Mouse (Mus musculus): ENCODE data around the gene Lgr6.

Lgr6 gene

GRCm38 (mm10) chr1:135016907-135017655 lies 88.0 kb downstream of the Lgr6 start:
- DNase-seq (ENCODE audit: low spot score in 2 of 2): no peak

GRCm38 (mm10) chr1:135014921-135015445 lies 90.1 kb downstream of the Lgr6 start:
- no peak for DNase-seq (ENCODE audit: low spot score in 2 of 2)

GRCm38 (mm10) chr1:135012472-135012871 lies 92.6 kb downstream of the Lgr6 start:
- DNase-seq (ENCODE audit: low spot score in 2 of 2): no peak

- DNase-seq (ENCODE audit: low spot score in 2 of 2): no peak
Observed at GRCm38 (mm10) chr1:135011912-135012311, 93.2 kb downstream of the Lgr6 start.

- DNase-seq (ENCODE audit: low spot score in 2 of 2): no peak
Observed at GRCm38 (mm10) chr1:135009833-135010232, 95.2 kb downstream of the Lgr6 start.

- no peak for DNase-seq (ENCODE audit: low spot score in 2 of 2)
Observed at GRCm38 (mm10) chr1:135005696-135006095, 99.4 kb downstream of the Lgr6 start.

- no peak for DNase-seq (ENCODE audit: low spot score in 2 of 2)
Observed at GRCm38 (mm10) chr1:135003346-135003745, 101.7 kb downstream of the Lgr6 start.

- peak in 1 of 2 experiments; percentile 25 for DNase-seq (ENCODE audit: low spot score in 2 of 2)
Observed at GRCm38 (mm10) chr1:135000527-135000926, 104.5 kb downstream of the Lgr6 start.

- DNase-seq (ENCODE audit: low spot score in 2 of 2): no peak
Observed at GRCm38 (mm10) chr1:134998231-134998630, 106.8 kb downstream of the Lgr6 start.

GRCm38 (mm10) chr1:134997568-134997967 lies 107.5 kb downstream of the Lgr6 start:
- DNase-seq (ENCODE audit: low spot score in 2 of 2): no peak

GRCm38 (mm10) chr1:134996471-134996870 lies 108.6 kb downstream of the Lgr6 start:
- DNase-seq (ENCODE audit: low spot score in 2 of 2): no peak

- DNase-seq (ENCODE audit: low spot score in 2 of 2): no peak
Observed at GRCm38 (mm10) chr1:134995954-134996353, 109.1 kb downstream of the Lgr6 start.

GRCm38 (mm10) chr1:134995437-134995836 lies 109.6 kb downstream of the Lgr6 start:
- no peak for DNase-seq (ENCODE audit: low spot score in 2 of 2)

GRCm38 (mm10) chr1:134994739-134995138 lies 110.3 kb downstream of the Lgr6 start:
- no peak for DNase-seq (ENCODE audit: low spot score in 2 of 2)

GRCm38 (mm10) chr1:134992046-134992645 lies 112.9 kb downstream of the Lgr6 start:
- DNase-seq (ENCODE audit: low spot score in 2 of 2): peak in 1 of 2 experiments; percentile 13

- DNase-seq (ENCODE audit: low spot score in 2 of 2): peak; percentile 54 to 82
Observed at GRCm38 (mm10) chr1:134989372-134989771, 115.7 kb downstream of the Lgr6 start.

- DNase-seq (ENCODE audit: low spot score in 2 of 2): no peak
Observed at GRCm38 (mm10) chr1:134987962-134988341, 117.1 kb downstream of the Lgr6 start.

- DNase-seq (ENCODE audit: low spot score in 2 of 2): no peak
Observed at GRCm38 (mm10) chr1:134987173-134987961, 117.7 kb downstream of the Lgr6 start.

- DNase-seq (ENCODE audit: low spot score in 2 of 2): no peak
Observed at GRCm38 (mm10) chr1:134972920-134973319, 132.2 kb downstream of the Lgr6 start.

GRCm38 (mm10) chr1:134965430-134965829 lies 139.6 kb downstream of the Lgr6 start:
- no peak for DNase-seq (ENCODE audit: low spot score in 2 of 2)

- DNase-seq (ENCODE audit: low spot score in 2 of 2): peak; percentile 17 to 42
Observed at GRCm38 (mm10) chr1:134962821-134963220, 142.3 kb downstream of the Lgr6 start.

Measured in thymus, postnatal 10 days (tissue).